Mouse (Mus musculus): ENCODE data around the gene Syt5. TPM values are rescaled to one million over a fixed set of nuclear protein-coding genes. Genes with fewer than 3 reads are reported as not detected.

Syt5 gene
- total and polyA plus RNA-seq, 3 experiments, result 0.39 to 2.4 (median 0.86) TPM

GRCm38 (mm10) chr7:4513236-4513635 is 34.1 kb downstream of the Syt5 start:
- WGBS, result 21% methylated on average over 13 of the region's 13 CpGs
- Histone ChIP-seq H3K4me3 (no peak overlapping the region), H3K27ac (no peak overlapping the region), H3K9ac (ENCODE audit: low read depth, low read length) (no peak overlapping the region), H3K36me3 (ENCODE audit: control insufficient read depth, insufficient read depth, low read length) (no peaks in the 10 kb centered on the region; the same call in 1 of the 2 replicates), H3K79me2 (replicated peaks; ENCODE audit: control insufficient read depth, insufficient read depth, low read length) (no peaks in the 10 kb centered on the region), H3K4me1 (ENCODE audit: control insufficient read depth, insufficient read depth, low read length) (peaks cover 11% of the 10 kb centered on the region), H3K27me3 (ENCODE audit: control insufficient read depth, insufficient read depth, low read length) (no peaks in the 10 kb centered on the region)
- TF ChIP-seq EP300 (IDR thresholded peaks at IDR 0.05; ENCODE audit: insufficient read depth, low read depth, low read length), result 0 out of 2 replicates have a peak, but pooled peaks have one; percentile 20
- TF ChIP-seq POLR2A (IDR thresholded peaks at IDR 0.05; ENCODE audit: insufficient read depth, low read depth, low read length), result no peak
- TF ChIP-seq CTCF (IDR thresholded peaks at IDR 0.05), result no peak; the same call in 1 of the 2 replicates
- DNase-seq, result peak; percentile 58 to 66
- intact Hi-C loops (cut with DNase I), result loop anchor here (5.0 kb wide), 1 partner anchor 36 kb away; no protein-coding TSS in a partner anchor

- Histone ChIP-seq H3K9ac (ENCODE audit: low read depth, low read length) (peak overlapping the region; percentile 23; the same call in 1 of the 2 replicates), H3K4me3 (no peak overlapping the region), H3K27ac (peak overlapping the region; percentile 8; the same call in 1 of the 2 replicates), H3K4me1 (ENCODE audit: control insufficient read depth, insufficient read depth, low read length) (peaks cover 11% of the 10 kb centered on the region), H3K36me3 (ENCODE audit: control insufficient read depth, insufficient read depth, low read length) (no peaks in the 10 kb centered on the region; the same call in 1 of the 2 replicates), H3K27me3 (ENCODE audit: control insufficient read depth, insufficient read depth, low read length) (no peaks in the 10 kb centered on the region), H3K79me2 (replicated peaks; ENCODE audit: control insufficient read depth, insufficient read depth, low read length) (no peaks in the 10 kb centered on the region)
- WGBS, result 12% methylated on average over 8 of the region's 8 CpGs
- DNase-seq, result peak in 1 of 2 experiments; percentile 41
- intact Hi-C loops (cut with DNase I), result loop anchor here (5.0 kb wide), 1 partner anchor 34 kb away; no protein-coding TSS in a partner anchor
- TF ChIP-seq POLR2A (IDR thresholded peaks at IDR 0.05; ENCODE audit: insufficient read depth, low read depth, low read length) (no peak), EP300 (IDR thresholded peaks at IDR 0.05; ENCODE audit: insufficient read depth, low read depth, low read length) (no peak), CTCF (IDR thresholded peaks at IDR 0.05) (no peak)
Observed at GRCm38 (mm10) chr7:4511489-4512224, 35.7 kb downstream of the Syt5 start.

- intact Hi-C loops (cut with DNase I), result loop anchor here (5.0 to 10.0 kb wide), 3 partner anchors 33 to 405 kb away; partner anchors contain the start of genes Leng8 and Zfp628
- no peak overlapping the region for H3K4me3 ChIP-seq
- no peaks in the 10 kb centered on the region; the same call in 1 of the 2 replicates for H3K36me3 ChIP-seq (ENCODE audit: control insufficient read depth, insufficient read depth, low read length)
- peak; percentile 85 to 86 for DNase-seq
- no peak overlapping the region for H3K9ac ChIP-seq (ENCODE audit: low read depth, low read length)
- no peaks in the 10 kb centered on the region for H3K79me2 ChIP-seq (replicated peaks; ENCODE audit: control insufficient read depth, insufficient read depth, low read length)
- 13% methylated on average over 24 of the region's 24 CpGs for WGBS
- H3K27ac ChIP-seq, result no peak overlapping the region
- peaks cover 13% of the 10 kb centered on the region for H3K4me1 ChIP-seq (ENCODE audit: control insufficient read depth, insufficient read depth, low read length)
- TF ChIP-seq CTCF (IDR thresholded peaks at IDR 0.05) (peak; percentile 100), EP300 (IDR thresholded peaks at IDR 0.05; ENCODE audit: insufficient read depth, low read depth, low read length) (peak; percentile 71; the same call in 1 of the 2 replicates), POLR2A (IDR thresholded peaks at IDR 0.05; ENCODE audit: insufficient read depth, low read depth, low read length) (no peak)
- no peaks in the 10 kb centered on the region for H3K27me3 ChIP-seq (ENCODE audit: control insufficient read depth, insufficient read depth, low read length)
Observed at GRCm38 (mm10) chr7:4509863-4510608, 37.3 kb downstream of the Syt5 start.

GRCm38 (mm10) chr7:4508739-4509116 is 38.6 kb downstream of the Syt5 start:
- peaks cover 13% of the 10 kb centered on the region for H3K4me1 ChIP-seq (ENCODE audit: control insufficient read depth, insufficient read depth, low read length)
- H3K36me3 ChIP-seq (ENCODE audit: control insufficient read depth, insufficient read depth, low read length), result no peaks in the 10 kb centered on the region; the same call in 1 of the 2 replicates
- H3K4me3 ChIP-seq, result no peak overlapping the region
- intact Hi-C loops (cut with DNase I), result loop anchor here (10.0 kb wide), 2 partner anchors 374 to 406 kb away; partner anchors contain the start of genes Leng8 and Zfp628
- H3K9ac ChIP-seq (ENCODE audit: low read depth, low read length), result no peak overlapping the region
- 84% methylated on average over 8 of the region's 8 CpGs for WGBS
- TF ChIP-seq CTCF (IDR thresholded peaks at IDR 0.05), result no peak
- no peak for TF ChIP-seq POLR2A (IDR thresholded peaks at IDR 0.05; ENCODE audit: insufficient read depth, low read depth, low read length)
- no peak for TF ChIP-seq EP300 (IDR thresholded peaks at IDR 0.05; ENCODE audit: insufficient read depth, low read depth, low read length)
- H3K79me2 ChIP-seq (replicated peaks; ENCODE audit: control insufficient read depth, insufficient read depth, low read length), result no peaks in the 10 kb centered on the region
- no peak overlapping the region for H3K27ac ChIP-seq
- no peak for DNase-seq
- no peaks in the 10 kb centered on the region for H3K27me3 ChIP-seq (ENCODE audit: control insufficient read depth, insufficient read depth, low read length)

GRCm38 (mm10) chr7:4508062-4508738 is 39.1 kb downstream of the Syt5 start:
- H3K27me3 ChIP-seq (ENCODE audit: control insufficient read depth, insufficient read depth, low read length), result no peaks in the 10 kb centered on the region
- intact Hi-C loops (cut with DNase I), result loop anchor here (10.0 kb wide), 2 partner anchors 373 to 407 kb away; partner anchors contain the start of genes Leng8 and Zfp628
- no peak overlapping the region for H3K27ac ChIP-seq
- no peak for DNase-seq
- no peak overlapping the region for H3K9ac ChIP-seq (ENCODE audit: low read depth, low read length)
- H3K79me2 ChIP-seq (replicated peaks; ENCODE audit: control insufficient read depth, insufficient read depth, low read length), result no peaks in the 10 kb centered on the region
- 60% methylated on average over 32 of the region's 32 CpGs for WGBS
- peaks cover 13% of the 10 kb centered on the region for H3K4me1 ChIP-seq (ENCODE audit: control insufficient read depth, insufficient read depth, low read length)
- no peak overlapping the region for H3K4me3 ChIP-seq
- TF ChIP-seq EP300 (IDR thresholded peaks at IDR 0.05; ENCODE audit: insufficient read depth, low read depth, low read length) (no peak), CTCF (IDR thresholded peaks at IDR 0.05) (peak; percentile 60)
- no peaks in the 10 kb centered on the region; the same call in 1 of the 2 replicates for H3K36me3 ChIP-seq (ENCODE audit: control insufficient read depth, insufficient read depth, low read length)

Data from heart, adult 2 months (tissue).